8 mouse cellular contexts compared by ENCODE assay signal in the genomic region with DNA sequence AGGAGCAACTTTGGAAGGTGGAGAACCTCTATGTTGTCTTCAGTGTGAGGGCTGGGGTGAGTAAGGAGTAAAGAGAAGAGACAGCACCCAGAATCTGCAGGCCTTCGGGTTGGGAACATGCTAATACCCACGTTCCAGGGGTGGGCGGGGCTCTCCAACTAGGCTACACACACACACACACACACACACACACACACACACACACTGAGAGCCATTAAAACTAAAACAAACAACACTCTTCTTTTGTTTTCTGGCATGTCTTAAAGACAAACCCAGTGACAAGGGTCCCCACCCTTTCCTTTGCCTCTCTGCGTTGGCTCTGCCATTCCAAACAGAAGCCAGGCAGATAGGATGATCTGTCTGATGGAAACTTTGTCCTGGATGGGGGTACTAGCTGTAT. TPM values are rescaled to one million over a fixed set of nuclear protein-coding genes. Genes with fewer than 3 reads are reported as not detected.
DNase-seq lines count a peak whose midpoint lies in the region; ATAC-seq and TF ChIP-seq lines count a peak whose summit lies in the region.

No protein-coding gene starts in this region.

- ATAC-seq in heart, postnatal 0 days (ENCODE audit: insufficient read depth, low read depth): no peak
- ATAC-seq in midbrain, embryonic 15.5 days (replicated peaks): no peak
- no peak for ATAC-seq in erythroblast, adult 5-6 weeks (replicated peaks; ENCODE audit: low FRiP score, poor library complexity, severe bottlenecking)

- H3K4me3 ChIP-seq in heart, postnatal 0 days (ENCODE audit: low read depth, low read length): peak overlapping the region; percentile 64
- H3K4me3 ChIP-seq in midbrain, embryonic 15.5 days: peak overlapping the region; percentile 79

- H3K27me3 ChIP-seq in heart, postnatal 0 days (ENCODE audit: control insufficient read depth, insufficient read depth, low read length): no peaks in the 10 kb centered on the region
- H3K27me3 ChIP-seq in midbrain, embryonic 15.5 days (replicated peaks): no peaks in the 10 kb centered on the region

- DNase-seq in adrenal gland, adult 2 months: peak; percentile 35
- no peak for DNase-seq in adrenal gland, adult 18-20 months (ENCODE audit: low spot score in 2 of 2)
- no peak for DNase-seq in heart, postnatal 0 days (ENCODE audit: low spot score)
- peak; percentile 74 to 75 for DNase-seq in kidney, postnatal 36 days
- no peak for DNase-seq in cerebellum, postnatal 4 days (ENCODE audit: low spot score in 2 of 2)
- no peak for DNase-seq in adrenal gland, postnatal 14 days

- WGBS in heart, postnatal 0 days: 64% methylated on average over 4 of the region's 4 CpGs
- WGBS in midbrain, embryonic 15.5 days: 74% methylated on average over 4 of the region's 4 CpGs

- peaks cover 47% of the 10 kb centered on the region for H3K4me1 ChIP-seq in heart, postnatal 0 days (ENCODE audit: control insufficient read depth, insufficient read depth)
- peaks cover 55% of the 10 kb centered on the region for H3K4me1 ChIP-seq in midbrain, embryonic 15.5 days

- no peaks in the 10 kb centered on the region for H3K9me3 ChIP-seq in heart, postnatal 0 days (replicated peaks; ENCODE audit: control insufficient read depth, low read length)
- no peaks in the 10 kb centered on the region for H3K9me3 ChIP-seq in midbrain, embryonic 15.5 days

- H3K4me2 ChIP-seq in heart, postnatal 0 days (ENCODE audit: low read depth, low read length): peak overlapping the region; percentile 81
- H3K4me2 ChIP-seq in midbrain, embryonic 15.5 days: peak overlapping the region; percentile 99

- no peak for TF ChIP-seq CTCF in heart, postnatal 0 days (IDR thresholded peaks at IDR 0.05; ENCODE audit: low read depth)

- H3K36me3 ChIP-seq in heart, postnatal 0 days (replicated peaks; ENCODE audit: control insufficient read depth, insufficient read depth, low read length): no peaks in the 10 kb centered on the region
- H3K36me3 ChIP-seq in midbrain, embryonic 15.5 days (replicated peaks): no peaks in the 10 kb centered on the region

- no peak overlapping the region for H3K27ac ChIP-seq in heart, postnatal 0 days (ENCODE audit: low read depth)
- no peak overlapping the region for H3K27ac ChIP-seq in midbrain, embryonic 15.5 days

- H3K9ac ChIP-seq in heart, postnatal 0 days (replicated peaks; ENCODE audit: low read depth, low read length): no peak overlapping the region
- H3K9ac ChIP-seq in midbrain, embryonic 15.5 days: 0 out of 2 replicates have a peak overlapping the region, but pooled peaks have one; percentile 83

- TF ChIP-seq EP300 in heart, postnatal 0 days (IDR thresholded peaks at IDR 0.05; ENCODE audit: low read depth): no peak

RNA-seq across cellular contexts. Expression of gene Tspan18, which starts 2.0 kb away (rescaled TPM):
- total RNA-seq in adrenal gland, adult 2 months (2021): 10 to 100 TPM; 48.1 to 57.7 TPM
- polyA plus RNA-seq in adrenal gland, adult 2 months (2012; rRNA removed): 156 and 192 TPM in 2 replicates
- total RNA-seq in adrenal gland, adult 18-20 months (2021): 10 to 100 TPM; 43.8 to 79.6 TPM
- total RNA-seq in heart, postnatal 0 days (2014; rRNA removed; ENCODE audit: low replicate concordance): 64.4 and 66.2 TPM in 2 replicates
- polyA plus RNA-seq in heart, postnatal 0 days (2015; fragmentation: Nextera tagmentation; extraction: Ambion mirVana): 37.6 and 39.8 TPM in 2 replicates
- polyA plus RNA-seq in midbrain, embryonic 15.5 days (2015; fragmentation: Nextera tagmentation; extraction: Ambion mirVana): 20.1 and 22.6 TPM in 2 replicates
- total RNA-seq in erythroblast, adult 5-6 weeks (2015; ENCODE audit: low replicate concordance): not detected in 2 replicates
- total RNA-seq in erythroblast, adult 5-6 weeks (2017; ENCODE audit: low replicate concordance): not detected in 2 replicates
- 72.2 and 76.9 TPM in 2 replicates for total RNA-seq in adrenal gland, postnatal 14 days (2021)

Comparison
In these comparisons a context has a peak if more than half of its experiments do, and no peak if none do; other contexts are left out.
1. DNase-seq: peak in adrenal gland, adult 2 months (single experiment) and kidney, postnatal 36 days (2 of 2); none in adrenal gland, adult 18-20 months (0 of 2), heart, postnatal 0 days (single experiment), cerebellum, postnatal 4 days (0 of 2) and adrenal gland, postnatal 14 days (single experiment).
2. RNA of gene Tspan18, which starts 2.0 kb away (total RNA-seq): 43.8 to 79.6 TPM in adrenal gland, adult 18-20 months, 72.2 to 76.9 TPM in adrenal gland, postnatal 14 days, 64.4 to 66.2 TPM in heart, postnatal 0 days and 48.1 to 57.7 TPM in adrenal gland, adult 2 months; not detected in erythroblast, adult 5-6 weeks; every median in the first group is over 10 times any median in the second.